Mouse (Mus musculus): ENCODE results near the gene Xpr1. TPM values are rescaled to one million over a fixed set of nuclear protein-coding genes. Genes with fewer than 3 reads are reported as not detected.

Xpr1 gene
- polyA plus RNA-seq, 1 experiment, result 8.7 TPM

GRCm38 (mm10) chr1:155236306-155237024 lies 180.8 kb downstream of the Xpr1 start:
- Histone ChIP-seq H3K4me2 (ENCODE audit: low read depth) (peak overlapping the region; percentile 27), H3ac (ENCODE audit: control insufficient read depth, insufficient read length) (no peak overlapping the region), H3K4me3 (no peak overlapping the region), H3K79me2 (ENCODE audit: control insufficient read depth, insufficient read depth) (no peaks in the 10 kb centered on the region), H3K36me3 (ENCODE audit: control insufficient read depth, insufficient read depth) (no peaks in the 10 kb centered on the region), H3K27me3 (ENCODE audit: control insufficient read depth, insufficient read depth, insufficient read length) (no peaks in the 10 kb centered on the region)
- peak; percentile 48 for TF ChIP-seq TCF3 (IDR thresholded peaks at IDR 0.05; ENCODE audit: insufficient read length, low read depth)
- TF ChIP-seq POLR2A (IDR thresholded peaks at IDR 0.05; ENCODE audit: insufficient read length, low read depth), result no peak
- TF ChIP-seq TCF12 (IDR thresholded peaks at IDR 0.05; ENCODE audit: insufficient read depth, poor library complexity, severe bottlenecking), result peak; percentile 13
- no peak for TF ChIP-seq E2F4 (IDR thresholded peaks at IDR 0.05; ENCODE audit: insufficient read depth)
- TF ChIP-seq REST (IDR thresholded peaks at IDR 0.05; ENCODE audit: insufficient read depth, insufficient read length), result no peak
- TF ChIP-seq MYOD1 (IDR thresholded peaks at IDR 0.05; ENCODE audit: control insufficient read depth in 1 of 3, insufficient read length in 2 of 3, low read depth in 2 of 3), result peak in 2 of 3 experiments; percentile 56 to 85
- TF ChIP-seq CEBPB (IDR thresholded peaks at IDR 0.05; ENCODE audit: insufficient read depth, poor library complexity, severe bottlenecking), result no peak
- no peak for TF ChIP-seq MAX (IDR thresholded peaks at IDR 0.05; ENCODE audit: low read depth)
- peak; percentile 22 to 89 (median 61) for TF ChIP-seq MYOG (IDR thresholded peaks at IDR 0.05; ENCODE audit: control insufficient read depth in 1 of 3, insufficient read depth in 1 of 3, insufficient read length in 2 of 3, low read depth in 2 of 3)

DNA sequence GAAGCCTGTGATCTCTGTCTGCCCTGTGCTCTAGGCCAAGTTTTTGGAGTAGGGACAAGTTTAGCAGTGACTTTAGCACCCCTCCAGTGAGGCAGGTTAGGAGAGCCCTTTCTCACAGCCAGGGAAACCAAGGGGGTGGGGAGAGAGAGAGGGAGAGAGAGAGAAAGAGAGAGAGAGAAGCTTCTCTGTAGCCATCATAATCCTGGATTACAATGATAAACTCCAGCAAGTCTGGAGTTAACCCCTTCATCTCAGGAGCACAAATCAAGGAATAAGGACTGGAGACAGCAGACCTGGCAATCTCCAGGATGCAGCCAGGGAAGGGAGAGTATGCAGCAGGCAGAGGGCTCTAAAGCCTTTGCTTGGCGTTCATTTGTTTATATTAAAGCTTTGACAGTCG lies 181.6 kb downstream of the Xpr1 start:
- Histone ChIP-seq H3K4me2 (ENCODE audit: low read depth) (no peak overlapping the region), H3K79me2 (ENCODE audit: control insufficient read depth, insufficient read depth) (no peaks in the 10 kb centered on the region), H3ac (ENCODE audit: control insufficient read depth, insufficient read length) (no peak overlapping the region), H3K27me3 (ENCODE audit: control insufficient read depth, insufficient read depth, insufficient read length) (no peaks in the 10 kb centered on the region), H3K36me3 (ENCODE audit: control insufficient read depth, insufficient read depth) (no peaks in the 10 kb centered on the region), H3K4me3 (no peak overlapping the region)
- TF ChIP-seq SRF (IDR thresholded peaks at IDR 0.05; ENCODE audit: control insufficient read depth, insufficient read length, low read depth), result no peak
- TF ChIP-seq CEBPB (IDR thresholded peaks at IDR 0.05; ENCODE audit: insufficient read depth, poor library complexity, severe bottlenecking), result no peak
- no peak for TF ChIP-seq USF1 (IDR thresholded peaks at IDR 0.05; ENCODE audit: low read depth)
- TF ChIP-seq MAX (IDR thresholded peaks at IDR 0.05; ENCODE audit: low read depth), result no peak
- TF ChIP-seq E2F4 (IDR thresholded peaks at IDR 0.05; ENCODE audit: insufficient read depth), result no peak
- TF ChIP-seq MYOD1 (IDR thresholded peaks at IDR 0.05; ENCODE audit: control insufficient read depth in 1 of 3, insufficient read length in 2 of 3, low read depth in 2 of 3), result no peak
- no peak for TF ChIP-seq TCF3 (IDR thresholded peaks at IDR 0.05; ENCODE audit: insufficient read length, low read depth)
- TF ChIP-seq REST (IDR thresholded peaks at IDR 0.05; ENCODE audit: insufficient read depth, insufficient read length), result no peak
- TF ChIP-seq MYOG (IDR thresholded peaks at IDR 0.05; ENCODE audit: control insufficient read depth in 1 of 3, insufficient read depth in 1 of 3, insufficient read length in 2 of 3, low read depth in 2 of 3), result no peak
- no peak for TF ChIP-seq POLR2A (IDR thresholded peaks at IDR 0.05; ENCODE audit: insufficient read length, low read depth)
- no peak for TF ChIP-seq TCF12 (IDR thresholded peaks at IDR 0.05; ENCODE audit: insufficient read depth, poor library complexity, severe bottlenecking)
- no peak for TF ChIP-seq POLR2AphosphoS2 (IDR thresholded peaks at IDR 0.05; ENCODE audit: insufficient read length, low read depth)

- Histone ChIP-seq H3K36me3 (ENCODE audit: control insufficient read depth, insufficient read depth) (no peaks in the 10 kb centered on the region), H3K79me2 (ENCODE audit: control insufficient read depth, insufficient read depth) (no peaks in the 10 kb centered on the region), H3ac (ENCODE audit: control insufficient read depth, insufficient read length) (no peak overlapping the region), H3K4me3 (no peak overlapping the region), H3K27me3 (ENCODE audit: control insufficient read depth, insufficient read depth, insufficient read length) (no peaks in the 10 kb centered on the region), H3K4me2 (ENCODE audit: low read depth) (peak overlapping the region; percentile 50)
- TF ChIP-seq POLR2AphosphoS2 (IDR thresholded peaks at IDR 0.05; ENCODE audit: insufficient read length, low read depth) (no peak), SRF (IDR thresholded peaks at IDR 0.05; ENCODE audit: control insufficient read depth, insufficient read length, low read depth) (no peak), MAX (IDR thresholded peaks at IDR 0.05; ENCODE audit: low read depth) (no peak), MYOG (IDR thresholded peaks at IDR 0.05; ENCODE audit: control insufficient read depth in 1 of 3, insufficient read depth in 1 of 3, insufficient read length in 2 of 3, low read depth in 2 of 3) (peak; percentile 80 to 93 (median 85)), MYOD1 (IDR thresholded peaks at IDR 0.05; ENCODE audit: control insufficient read depth in 1 of 3, insufficient read length in 2 of 3, low read depth in 2 of 3) (peak; percentile 73 to 95 (median 93)), REST (IDR thresholded peaks at IDR 0.05; ENCODE audit: insufficient read depth, insufficient read length) (no peak), E2F4 (IDR thresholded peaks at IDR 0.05; ENCODE audit: insufficient read depth) (no peak), USF1 (IDR thresholded peaks at IDR 0.05; ENCODE audit: low read depth) (no peak), CEBPB (IDR thresholded peaks at IDR 0.05; ENCODE audit: insufficient read depth, poor library complexity, severe bottlenecking) (no peak), TCF12 (IDR thresholded peaks at IDR 0.05; ENCODE audit: insufficient read depth, poor library complexity, severe bottlenecking) (no peak), TCF3 (IDR thresholded peaks at IDR 0.05; ENCODE audit: insufficient read length, low read depth) (peak; percentile 70), POLR2A (IDR thresholded peaks at IDR 0.05; ENCODE audit: insufficient read length, low read depth) (no peak)
Observed at GRCm38 (mm10) chr1:155233931-155234607, 183.1 kb downstream of the Xpr1 start.

GRCm38 (mm10) chr1:155233378-155233777 lies 183.8 kb downstream of the Xpr1 start:
- Histone ChIP-seq H3ac (ENCODE audit: control insufficient read depth, insufficient read length) (no peak overlapping the region), H3K79me2 (ENCODE audit: control insufficient read depth, insufficient read depth) (no peaks in the 10 kb centered on the region), H3K36me3 (ENCODE audit: control insufficient read depth, insufficient read depth) (no peaks in the 10 kb centered on the region), H3K4me3 (no peak overlapping the region), H3K27me3 (ENCODE audit: control insufficient read depth, insufficient read depth, insufficient read length) (no peaks in the 10 kb centered on the region), H3K4me2 (ENCODE audit: low read depth) (peak overlapping the region; percentile 50)
- TF ChIP-seq TCF3 (IDR thresholded peaks at IDR 0.05; ENCODE audit: insufficient read length, low read depth) (no peak), E2F4 (IDR thresholded peaks at IDR 0.05; ENCODE audit: insufficient read depth) (no peak), MYOG (IDR thresholded peaks at IDR 0.05; ENCODE audit: control insufficient read depth in 1 of 3, insufficient read depth in 1 of 3, insufficient read length in 2 of 3, low read depth in 2 of 3) (no peak), SRF (IDR thresholded peaks at IDR 0.05; ENCODE audit: control insufficient read depth, insufficient read length, low read depth) (peak; percentile 8), CEBPB (IDR thresholded peaks at IDR 0.05; ENCODE audit: insufficient read depth, poor library complexity, severe bottlenecking) (no peak), USF1 (IDR thresholded peaks at IDR 0.05; ENCODE audit: low read depth) (no peak), MAX (IDR thresholded peaks at IDR 0.05; ENCODE audit: low read depth) (no peak), MYOD1 (IDR thresholded peaks at IDR 0.05; ENCODE audit: control insufficient read depth in 1 of 3, insufficient read length in 2 of 3, low read depth in 2 of 3) (peak in 1 of 3 experiments; percentile 1), TCF12 (IDR thresholded peaks at IDR 0.05; ENCODE audit: insufficient read depth, poor library complexity, severe bottlenecking) (no peak), POLR2A (IDR thresholded peaks at IDR 0.05; ENCODE audit: insufficient read length, low read depth) (peak; percentile 4)

Measured in myocyte (in vitro differentiated cells).